Mouse (Mus musculus) layer of hippocampus, adult 2 months (tissue): ENCODE measurements around the gene Myl6b. TPM values are rescaled to one million over a fixed set of nuclear protein-coding genes. Genes with fewer than 3 reads are reported as not detected.
"Not testable (repeated sequence)": the region's sequence is repeated elsewhere in the genome, so short reads cannot be mapped to it uniquely, and the experiment has no call there.

Source experiments
- DNase-seq, 2 experiments: peaks; one replicate each; pipeline ENCODE4 v3.0.0; 2022; ENCODE audit warnings: low spot score in 2 of 2
- H3K27ac ChIP-seq: fragments of 200-600 bp; 2 replicates; pipeline ENCODE4 v1.8.1; 2022
- H3K4me3 ChIP-seq: fragments of 200-600 bp; 2 replicates; pipeline ENCODE4 v1.8.1; 2022; ENCODE audit warnings: mild to moderate bottlenecking
- CTCF ChIP-seq: fragments of 200-600 bp; conservative IDR thresholded peaks from 2 replicates; pipeline ENCODE4 v1.8.1; 2022; ENCODE audit warnings: antibody characterized with exemption, mild to moderate bottlenecking, moderate library complexity
- total RNA-seq, 2 experiments: library from RNA; stranded (reverse); gene quantifications; 2 replicates each; pipeline ENCODE4 v1.2.3; 2021

The Myl6b gene
- total RNA-seq, 2 experiments from 2014 or later = 18.5 to 21.1 TPM

DNA sequence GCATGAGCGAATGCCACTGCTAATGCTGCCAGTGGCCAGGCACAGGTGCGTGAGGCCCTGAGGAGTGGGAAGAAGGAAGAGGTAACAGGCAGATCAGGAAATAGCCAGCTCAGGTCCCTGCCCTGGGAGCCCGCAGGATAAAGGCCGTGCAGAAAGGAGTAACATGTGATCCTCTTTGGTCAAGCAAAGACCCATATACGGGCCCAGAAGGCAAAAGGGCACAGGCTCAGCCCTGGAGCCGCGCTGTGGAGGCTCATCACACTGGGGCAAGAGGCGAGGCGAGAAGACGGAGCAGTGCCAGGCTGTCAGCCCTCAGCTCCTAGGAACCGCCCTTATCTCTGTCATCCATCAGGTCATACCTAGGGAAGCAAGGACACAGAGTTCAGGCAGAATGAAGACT lies 11.8 kb upstream of the Myl6b start:
- no peak for DNase-seq
- Histone ChIP-seq H3K4me3 (no peak overlapping the region), H3K27ac (no peak overlapping the region)
- no peak for TF ChIP-seq CTCF

DNA sequence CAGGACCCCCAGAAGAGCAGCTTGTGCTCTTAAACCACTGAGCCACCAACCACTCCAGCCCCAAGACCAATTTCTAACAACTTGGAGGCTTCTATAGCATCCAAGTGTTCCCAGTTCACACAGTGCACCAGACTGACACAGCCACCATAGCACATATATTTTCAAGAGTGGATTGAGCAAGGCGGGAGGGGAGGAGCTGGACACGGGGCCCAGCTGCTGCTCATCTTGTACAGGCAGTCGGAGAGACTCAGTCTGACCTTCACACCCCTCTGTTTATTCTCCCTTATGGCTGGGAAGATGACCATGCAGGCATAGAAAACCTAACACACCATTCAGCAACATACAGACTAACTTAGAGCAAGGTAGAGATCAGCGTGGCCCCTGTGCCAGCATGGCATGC lies 11.3 kb upstream of the Myl6b start:
- TF ChIP-seq CTCF = no peak
- H3K4me3 ChIP-seq = no peak overlapping the region
- H3K27ac ChIP-seq = no peak overlapping the region
- DNase-seq = no peak

DNA sequence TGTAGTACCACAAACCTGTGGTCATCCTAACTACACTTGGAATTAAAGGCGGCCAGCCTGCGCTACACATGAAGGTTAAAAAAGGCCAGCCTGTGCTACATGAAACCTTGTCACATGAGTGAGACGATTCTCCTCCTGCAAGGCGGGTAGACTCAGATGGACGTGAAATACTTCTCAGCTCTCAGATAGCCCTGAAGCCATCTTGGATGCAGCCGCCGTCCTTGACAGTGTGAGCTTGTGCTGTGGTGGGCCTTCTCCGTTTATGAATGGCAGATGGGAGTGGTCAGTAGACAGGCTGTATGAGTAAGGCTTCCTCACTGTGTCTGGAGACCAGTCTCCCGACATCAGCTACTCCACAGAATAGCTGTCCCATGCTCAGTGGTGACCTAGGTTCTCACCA lies 10.7 kb upstream of the Myl6b start:
- H3K4me3 ChIP-seq = no peak overlapping the region
- no peak for DNase-seq
- TF ChIP-seq CTCF = no peak
- H3K27ac ChIP-seq = no peak overlapping the region

DNA sequence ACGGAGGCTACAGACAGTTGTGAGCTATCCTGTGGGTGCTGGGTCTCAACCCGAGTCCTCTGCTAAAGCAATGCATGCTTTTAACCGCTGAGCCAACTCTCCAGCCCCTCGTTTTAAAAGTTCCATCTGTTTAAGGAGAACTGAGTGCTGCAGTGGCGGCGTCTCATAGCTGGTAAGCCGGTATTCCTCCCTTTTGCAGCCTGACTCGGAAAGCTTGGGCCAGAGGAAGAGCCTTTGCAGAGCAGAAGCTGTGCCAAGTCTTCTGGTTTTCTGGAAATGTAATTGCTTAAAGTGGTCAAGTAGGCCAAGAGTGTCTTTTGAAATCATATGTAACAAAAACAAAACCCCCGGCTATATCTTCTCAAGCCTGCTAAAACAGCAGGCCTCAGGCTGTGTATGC lies 9.8 kb upstream of the Myl6b start:
- Histone ChIP-seq H3K4me3 (no peak overlapping the region), H3K27ac (no peak overlapping the region)
- DNase-seq = no peak
- no peak for TF ChIP-seq CTCF

DNA sequence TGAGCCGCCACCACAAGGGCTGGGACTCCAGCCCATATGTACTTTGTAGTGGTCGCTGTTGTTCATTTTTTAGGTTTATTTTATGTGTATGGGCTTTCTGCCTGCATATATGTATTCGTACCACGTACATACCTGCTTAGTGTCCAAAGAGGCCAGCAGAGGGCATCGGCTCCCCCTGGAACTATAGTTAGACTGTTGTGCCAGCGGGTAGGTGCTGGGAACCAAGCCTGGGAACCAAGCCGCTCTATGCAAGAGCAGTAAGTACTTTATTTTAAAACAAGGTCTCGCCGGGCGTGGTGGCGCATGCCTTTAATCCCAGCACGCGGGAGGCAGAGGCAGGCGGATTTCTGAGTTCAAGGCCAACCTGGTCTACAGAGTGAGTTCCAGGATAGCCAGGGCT lies 7.5 kb upstream of the Myl6b start:
- no peak overlapping the region for H3K27ac ChIP-seq
- no peak overlapping the region for H3K4me3 ChIP-seq
- TF ChIP-seq CTCF = peak; percentile 25; the same call in 1 of the 2 replicates
- DNase-seq = no peak

DNA sequence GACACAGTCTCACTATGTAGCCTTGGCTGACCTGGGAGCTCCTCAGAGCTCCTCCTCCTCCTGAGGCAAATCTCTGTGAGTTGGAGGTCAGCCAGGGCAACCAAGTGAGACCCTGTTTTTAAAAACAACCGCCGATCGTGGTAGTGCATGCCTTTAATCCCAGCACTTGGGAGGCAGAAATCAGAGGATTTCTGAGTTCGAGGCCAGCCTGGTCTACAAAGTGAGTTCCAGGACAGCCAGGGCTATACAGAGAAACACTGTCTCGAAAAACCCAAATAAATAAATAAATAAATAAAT lies 6.8 kb upstream of the Myl6b start:
- peak overlapping the region; percentile 11; the same call in 1 of the 2 replicates for H3K27ac ChIP-seq
- not testable (repeated sequence) for H3K4me3 ChIP-seq, DNase-seq

DNA sequence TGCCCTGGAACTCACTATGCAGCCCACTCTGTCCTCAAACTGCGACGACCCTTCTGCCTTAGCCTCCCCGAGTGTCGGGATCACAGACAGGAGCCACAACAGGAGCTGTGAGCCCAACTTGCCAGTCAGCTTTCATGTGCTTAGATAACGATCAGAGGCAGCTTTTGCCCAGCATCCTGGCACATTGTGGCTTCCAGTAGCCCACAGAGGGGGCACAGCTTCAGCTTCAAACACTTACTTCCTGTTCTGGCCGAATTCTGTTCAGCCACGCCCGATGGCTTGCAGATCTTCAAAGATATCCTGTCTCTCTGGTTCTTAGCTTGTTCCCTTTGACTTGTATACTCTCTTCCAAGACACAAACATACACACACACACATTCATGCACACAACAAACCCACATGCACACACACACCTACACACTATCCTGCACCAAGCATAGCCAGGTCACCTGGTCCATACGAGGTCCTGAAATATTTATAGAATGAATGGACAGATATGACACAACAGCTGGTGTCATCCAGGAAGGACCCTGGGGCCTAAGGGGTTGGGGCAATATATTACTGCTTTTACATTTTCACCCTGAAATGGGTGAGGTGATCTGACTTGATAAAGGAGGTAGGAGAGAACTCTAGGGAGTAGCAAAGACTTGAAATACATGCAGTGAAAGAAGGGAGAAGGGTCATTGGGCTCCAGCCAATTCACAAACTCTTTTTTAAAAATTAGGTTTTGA lies 6.3 kb upstream of the Myl6b start:
- Histone ChIP-seq H3K27ac (peak overlapping the region; percentile 11; the same call in 1 of the 2 replicates), H3K4me3 (no peak overlapping the region)
- DNase-seq = no peak
- TF ChIP-seq CTCF = no peak

DNA sequence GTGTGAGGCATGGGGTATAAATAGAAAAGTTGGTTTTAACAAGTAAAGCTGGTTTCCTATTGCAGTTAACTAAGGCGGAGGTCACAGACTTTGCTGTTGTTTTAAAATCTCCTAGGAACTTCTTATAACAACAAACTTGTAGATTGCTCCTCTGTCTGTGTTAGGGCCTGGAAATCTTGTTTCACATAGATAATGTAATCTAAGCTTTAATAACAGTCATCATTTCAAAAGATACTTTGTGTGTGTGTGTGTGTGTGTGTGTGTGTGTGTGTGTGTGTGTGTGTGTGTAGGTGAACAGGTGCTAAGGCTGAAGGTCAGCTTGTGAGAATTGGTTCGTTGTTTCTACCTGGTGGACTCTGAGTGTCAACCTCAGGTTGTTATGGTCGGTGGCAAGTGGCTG lies 5.5 kb upstream of the Myl6b start:
- Histone ChIP-seq H3K4me3 (no peak overlapping the region), H3K27ac (peak overlapping the region; percentile 11; the same call in 1 of the 2 replicates)
- no peak for DNase-seq
- no peak for TF ChIP-seq CTCF

DNA sequence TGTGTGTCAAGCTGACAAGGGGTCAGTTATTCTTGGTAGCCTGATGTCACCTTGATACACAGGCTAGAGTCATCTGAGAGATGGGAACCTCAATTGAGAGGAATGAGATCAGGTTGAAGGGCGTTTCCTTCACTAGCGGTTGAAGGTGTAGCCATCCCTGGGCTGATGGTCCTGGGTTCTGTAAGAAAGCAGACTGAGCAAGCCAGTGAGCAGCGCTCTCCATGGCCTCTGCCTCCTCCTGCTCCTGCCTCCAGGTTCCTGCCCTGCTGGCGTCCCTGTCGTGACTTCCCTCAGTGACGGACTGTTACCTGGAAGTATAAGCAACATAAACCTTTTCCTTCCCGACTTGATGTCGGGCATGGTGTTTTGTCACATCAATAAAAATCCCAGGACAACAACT lies 5.0 kb upstream of the Myl6b start:
- DNase-seq = no peak
- no peak for TF ChIP-seq CTCF
- no peak overlapping the region for H3K27ac ChIP-seq
- H3K4me3 ChIP-seq = no peak overlapping the region

DNA sequence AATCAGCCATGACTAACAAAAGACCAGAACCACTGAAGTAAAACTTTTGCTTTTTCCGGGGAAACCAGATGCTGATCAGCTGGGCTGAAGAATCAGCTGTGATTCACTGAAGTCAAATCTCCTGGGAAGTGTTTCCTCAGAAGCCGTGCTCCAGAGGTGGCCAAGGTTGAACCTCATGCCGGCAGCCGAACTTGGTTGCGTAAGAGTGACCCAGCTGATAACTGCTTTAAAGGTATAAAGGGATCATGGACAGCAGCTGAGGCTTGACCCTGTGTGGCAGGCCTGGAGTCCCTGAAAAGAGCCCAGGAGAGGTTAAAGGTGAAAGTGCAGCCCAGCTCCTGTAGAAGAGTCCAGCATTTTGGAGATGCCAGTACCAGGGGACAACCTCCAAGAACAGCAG lies 3.9 kb upstream of the Myl6b start:
- no peak for DNase-seq
- TF ChIP-seq CTCF = no peak
- Histone ChIP-seq H3K4me3 (no peak overlapping the region), H3K27ac (no peak overlapping the region)

DNA sequence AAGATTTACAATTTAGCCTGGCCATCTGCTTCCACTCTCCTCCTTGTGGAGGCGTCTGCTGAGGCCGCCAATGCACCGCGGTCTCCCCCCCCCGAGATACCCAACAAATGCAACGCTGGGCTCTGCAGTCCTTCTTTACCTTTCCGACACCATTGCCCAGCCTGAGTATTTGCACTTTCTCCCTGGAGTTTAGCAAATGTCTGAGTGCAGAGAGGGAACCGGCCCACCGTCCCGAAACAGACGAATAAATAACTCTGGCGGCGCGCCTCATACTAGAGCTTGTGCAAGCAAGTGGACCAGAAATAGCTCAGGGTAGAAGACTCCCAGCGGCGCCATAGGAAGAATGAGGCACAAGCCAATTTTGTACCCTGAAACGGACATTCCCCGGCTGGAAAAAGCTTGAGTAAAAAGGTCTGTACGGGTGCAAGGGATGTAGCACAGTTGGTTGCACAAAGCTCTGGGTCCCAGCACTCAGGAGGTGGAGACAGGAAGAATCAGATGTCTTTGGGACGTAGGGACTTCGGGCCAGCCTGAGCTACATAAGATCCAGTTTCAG lies 709 bp upstream of the Myl6b start:
- peak overlapping the region; percentile 91 for H3K27ac ChIP-seq
- peak in 1 of 2 experiments; percentile 60 for DNase-seq
- TF ChIP-seq CTCF = 0 out of 2 replicates have a peak, but pooled peaks have one; percentile 35
- H3K4me3 ChIP-seq = peak overlapping the region; percentile 67

DNA sequence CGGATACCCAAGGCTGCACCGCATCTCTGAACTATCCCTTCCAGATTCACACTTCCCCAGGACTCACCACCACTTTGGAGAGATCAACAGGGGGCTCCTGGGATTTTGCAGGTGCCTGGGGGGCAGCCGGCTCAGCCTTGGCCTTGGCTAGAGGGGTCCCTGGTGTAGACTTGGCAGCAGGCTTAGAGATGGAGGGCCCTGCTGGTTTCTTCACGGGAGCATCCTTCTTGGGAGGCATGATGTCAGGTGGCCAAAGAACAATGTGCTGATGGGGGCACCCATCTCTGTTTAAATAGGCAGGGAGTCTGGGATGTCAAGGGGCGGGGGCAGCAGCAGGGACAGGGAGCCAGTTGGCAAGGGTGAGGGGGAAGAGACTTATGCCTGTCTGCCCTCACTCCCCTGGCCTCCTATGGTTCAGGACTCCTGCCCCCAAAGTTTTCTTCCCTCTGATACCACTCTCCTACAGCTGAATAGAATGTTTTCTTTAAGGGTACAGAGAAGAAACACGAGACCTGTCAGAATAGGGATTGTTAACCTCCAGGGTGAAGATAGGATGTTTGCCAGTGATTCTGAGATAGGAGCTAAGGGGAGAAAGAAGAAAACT lies 1.2 kb downstream of the Myl6b start:
- no peak overlapping the region for H3K4me3 ChIP-seq
- no peak for DNase-seq
- H3K27ac ChIP-seq = no peak overlapping the region
- no peak for TF ChIP-seq CTCF

DNA sequence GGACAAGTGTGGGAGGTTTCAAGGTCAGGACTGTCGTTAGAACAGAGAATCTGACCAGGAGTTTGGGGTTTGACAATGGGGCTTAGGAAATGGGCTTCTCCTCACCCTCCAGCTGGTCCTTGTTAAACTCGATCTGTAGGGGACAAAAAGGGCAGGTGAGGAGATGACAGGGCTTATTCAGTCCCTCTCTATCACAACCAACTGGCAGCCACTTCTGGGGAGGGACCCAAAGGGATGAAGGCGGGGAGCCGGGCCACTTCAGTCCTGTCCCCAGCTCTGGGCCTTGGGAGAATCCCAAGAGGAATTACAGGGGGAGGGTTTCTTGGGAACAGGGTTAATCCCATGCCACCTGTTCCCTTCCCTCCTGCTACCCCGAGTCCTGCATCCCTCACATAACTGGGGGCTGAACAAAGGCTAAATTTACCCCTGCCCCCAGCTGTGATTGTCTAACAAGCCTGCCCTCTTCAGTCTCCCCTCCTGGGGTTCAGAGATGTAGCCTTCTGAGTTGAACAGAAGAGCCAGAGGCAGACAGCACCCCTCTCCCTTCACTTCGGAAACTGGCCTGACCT lies 1.9 kb downstream of the Myl6b start:
- DNase-seq = no peak
- no peak for TF ChIP-seq CTCF
- H3K4me3 ChIP-seq = no peak overlapping the region
- no peak overlapping the region for H3K27ac ChIP-seq

DNA sequence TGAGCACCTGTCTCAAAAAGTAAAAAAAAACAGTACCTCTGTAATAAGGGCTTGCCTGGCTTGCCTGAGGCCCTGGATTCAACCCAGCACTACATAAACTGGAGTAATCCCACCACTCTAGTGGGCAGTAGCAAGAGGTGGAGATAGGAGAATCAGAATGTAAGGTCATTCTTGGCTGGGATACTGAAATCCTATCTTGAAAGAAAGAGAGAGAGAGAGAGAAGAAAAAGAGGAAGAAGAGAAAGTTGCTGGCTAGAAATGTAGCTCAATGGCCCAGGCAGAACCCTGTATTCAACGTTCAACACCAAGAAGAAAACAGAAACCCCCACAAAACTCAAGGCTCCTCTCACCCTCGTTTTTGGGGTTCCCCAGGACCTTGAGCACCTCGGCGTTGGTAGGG lies 2.6 kb downstream of the Myl6b start:
- no peak for DNase-seq
- Histone ChIP-seq H3K27ac (no peak overlapping the region), H3K4me3 (no peak overlapping the region)
- TF ChIP-seq CTCF = no peak
